Mouse (Mus musculus): Measurements from ENCODE around the gene Hivep3. TPM values are rescaled to one million over a fixed set of nuclear protein-coding genes. Genes with fewer than 3 reads are reported as not detected.
A peak's percentile ranks its signal among the peaks of the same experiment; 100 is the strongest.

Hivep3 gene
- polyA plus RNA-seq, 1 experiment from 2014 or later, result 2.0 TPM

- no peak overlapping the region for H3K4me2 ChIP-seq
- WGBS, result 72% methylated on average over 2 of the region's 2 CpGs
- H3K27ac ChIP-seq (ENCODE audit: low read depth, low read length), result no peak overlapping the region
- ATAC-seq (ENCODE audit: low FRiP score) (no peak), DNase-seq (ENCODE audit: low spot score, missing footprints) (peak; percentile 37)
- H3K9me3 ChIP-seq (ENCODE audit: control insufficient read depth, low read length), result no peaks in the 10 kb centered on the region
- H3K36me3 ChIP-seq (ENCODE audit: control insufficient read depth, insufficient read depth, low read length), result no peaks in the 10 kb centered on the region
- H3K4me1 ChIP-seq (ENCODE audit: control insufficient read depth, insufficient read depth, low read length), result no peaks in the 10 kb centered on the region
- H3K4me3 ChIP-seq (ENCODE audit: low read depth, low read length), result no peak overlapping the region
- H3K27me3 ChIP-seq (ENCODE audit: control insufficient read depth, insufficient read depth, low read length), result no peaks in the 10 kb centered on the region
- H3K9ac ChIP-seq (ENCODE audit: low read length), result no peak overlapping the region
Observed at GRCm38 (mm10) chr4:119807359-119807758, 73.8 kb downstream of the Hivep3 start.

DNA sequence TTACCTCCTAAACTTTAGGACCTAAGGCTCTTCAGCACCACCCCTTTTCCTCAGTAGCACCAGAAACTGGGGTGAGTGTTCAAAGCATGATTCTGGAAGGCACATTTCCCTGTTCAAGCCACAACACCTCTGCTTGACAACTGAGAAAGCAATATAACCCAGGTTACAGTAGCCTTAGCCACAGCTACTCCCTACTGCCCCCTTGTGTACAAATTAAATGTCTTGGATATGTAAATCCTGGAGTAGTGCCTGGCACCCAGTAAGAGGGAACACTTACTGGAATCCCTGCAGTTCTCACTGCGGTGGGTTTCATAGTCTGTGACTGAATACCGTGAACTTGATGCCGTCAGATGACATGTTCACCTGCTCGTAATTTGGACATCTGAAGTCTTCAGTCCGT, 75.7 kb downstream of the Hivep3 start:
- Histone ChIP-seq H3K4me2 (no peak overlapping the region), H3K9me3 (ENCODE audit: control insufficient read depth, low read length) (no peaks in the 10 kb centered on the region), H3K27me3 (ENCODE audit: control insufficient read depth, insufficient read depth, low read length) (peaks cover 5% of the 10 kb centered on the region; the same call in 1 of the 2 replicates), H3K4me3 (ENCODE audit: low read depth, low read length) (no peak overlapping the region), H3K36me3 (ENCODE audit: control insufficient read depth, insufficient read depth, low read length) (no peaks in the 10 kb centered on the region), H3K4me1 (ENCODE audit: control insufficient read depth, insufficient read depth, low read length) (no peaks in the 10 kb centered on the region), H3K27ac (ENCODE audit: low read depth, low read length) (no peak overlapping the region), H3K9ac (ENCODE audit: low read length) (no peak overlapping the region)
- ATAC-seq (ENCODE audit: low FRiP score) (peak; percentile 54; the same call in 1 of the 2 replicates), DNase-seq (ENCODE audit: low spot score, missing footprints) (peak; percentile 93)
- 34% methylated on average over 5 of the region's 5 CpGs for WGBS

DNA sequence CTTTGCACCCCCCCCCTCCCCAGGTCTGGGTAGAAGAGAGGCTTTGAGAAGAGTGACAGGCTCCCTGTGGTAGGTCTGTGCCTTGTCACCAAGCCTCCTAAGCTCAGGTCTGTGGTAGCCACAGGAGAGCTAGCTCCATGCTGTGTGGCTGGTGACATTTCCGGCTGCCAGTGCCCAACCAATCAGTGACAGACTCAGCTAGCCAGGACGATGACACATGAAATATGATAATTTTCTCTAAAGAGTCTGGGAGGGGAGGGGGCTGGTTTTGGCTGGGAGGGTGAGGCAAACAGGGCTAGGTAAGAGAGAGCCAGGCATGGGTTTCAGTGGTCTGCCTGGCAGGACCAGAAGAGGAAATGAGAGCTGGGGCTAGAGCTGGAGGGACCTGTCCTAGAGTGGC, 79.2 kb downstream of the Hivep3 start:
- H3K9ac ChIP-seq (ENCODE audit: low read length), result no peak overlapping the region
- H3K4me1 ChIP-seq (ENCODE audit: control insufficient read depth, insufficient read depth, low read length), result peaks cover 14% of the 10 kb centered on the region
- H3K27me3 ChIP-seq (ENCODE audit: control insufficient read depth, insufficient read depth, low read length), result peaks cover 8% of the 10 kb centered on the region; the same call in 1 of the 2 replicates
- 16% methylated on average over 2 of the region's 2 CpGs for WGBS
- H3K36me3 ChIP-seq (ENCODE audit: control insufficient read depth, insufficient read depth, low read length), result no peaks in the 10 kb centered on the region
- no peak overlapping the region for H3K4me3 ChIP-seq (ENCODE audit: low read depth, low read length)
- H3K9me3 ChIP-seq (ENCODE audit: control insufficient read depth, low read length), result no peaks in the 10 kb centered on the region
- ATAC-seq (ENCODE audit: low FRiP score) (peak; percentile 54), DNase-seq (ENCODE audit: low spot score, missing footprints) (no peak)
- no peak overlapping the region for H3K4me2 ChIP-seq
- no peak overlapping the region for H3K27ac ChIP-seq (ENCODE audit: low read depth, low read length)

DNA sequence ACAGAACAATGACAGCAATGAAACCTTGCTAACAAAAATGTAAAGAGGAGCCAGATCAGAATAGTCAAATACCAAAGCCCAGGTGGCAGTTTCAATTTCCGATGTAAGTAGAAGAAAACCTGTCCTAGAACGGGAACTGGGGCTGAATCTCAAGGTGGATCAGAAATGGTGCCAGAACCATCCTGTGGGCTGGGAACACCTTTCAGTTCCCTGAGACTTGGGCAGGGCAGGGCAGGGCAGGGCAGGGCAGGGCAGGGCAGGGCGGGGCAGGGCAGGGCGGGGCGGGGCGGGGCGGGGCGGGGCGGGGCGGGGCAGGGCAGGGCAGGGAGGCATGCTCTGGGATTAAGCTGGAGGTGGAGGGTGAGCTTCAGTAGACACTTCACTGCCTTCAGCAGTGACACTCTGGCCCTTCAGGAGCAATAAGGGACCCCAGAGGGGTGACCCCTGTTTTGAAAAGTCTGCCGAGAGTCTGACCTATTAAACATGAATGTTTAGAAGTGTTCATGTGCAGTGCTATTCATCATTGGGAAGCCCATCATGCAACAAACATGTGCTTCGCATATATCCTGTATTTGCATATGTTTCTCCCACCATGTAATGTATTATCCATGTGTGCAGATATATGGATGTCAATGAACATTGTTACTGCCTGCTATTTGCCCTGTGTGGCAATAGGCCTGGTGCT, 80.1 kb downstream of the Hivep3 start:
- Histone ChIP-seq H3K27me3 (ENCODE audit: control insufficient read depth, insufficient read depth, low read length) (peaks cover 8% of the 10 kb centered on the region; the same call in 1 of the 2 replicates), H3K4me3 (ENCODE audit: low read depth, low read length) (no peak overlapping the region), H3K9me3 (ENCODE audit: control insufficient read depth, low read length) (no peaks in the 10 kb centered on the region), H3K9ac (ENCODE audit: low read length) (no peak overlapping the region), H3K4me2 (peak overlapping the region; percentile 83), H3K27ac (ENCODE audit: low read depth, low read length) (no peak overlapping the region), H3K4me1 (ENCODE audit: control insufficient read depth, insufficient read depth, low read length) (peaks cover 14% of the 10 kb centered on the region), H3K36me3 (ENCODE audit: control insufficient read depth, insufficient read depth, low read length) (no peaks in the 10 kb centered on the region)
- DNase-seq (ENCODE audit: low spot score, missing footprints) (peak; percentile 90), ATAC-seq (ENCODE audit: low FRiP score) (peak; percentile 41; the same call in 1 of the 2 replicates)
- WGBS, result 26% methylated on average over 4 of the region's 12 CpGs

GRCm38 (mm10) chr4:119814185-119815132, 80.9 kb downstream of the Hivep3 start:
- Histone ChIP-seq H3K4me2 (peak overlapping the region; percentile 83), H3K9me3 (ENCODE audit: control insufficient read depth, low read length) (no peaks in the 10 kb centered on the region), H3K27ac (ENCODE audit: low read depth, low read length) (no peak overlapping the region), H3K27me3 (ENCODE audit: control insufficient read depth, insufficient read depth, low read length) (peaks cover 8% of the 10 kb centered on the region; the same call in 1 of the 2 replicates), H3K36me3 (ENCODE audit: control insufficient read depth, insufficient read depth, low read length) (no peaks in the 10 kb centered on the region), H3K4me3 (ENCODE audit: low read depth, low read length) (peak overlapping the region; percentile 43), H3K9ac (ENCODE audit: low read length) (peak overlapping the region; percentile 54; the same call in 1 of the 2 replicates), H3K4me1 (ENCODE audit: control insufficient read depth, insufficient read depth, low read length) (peaks cover 14% of the 10 kb centered on the region)
- DNase-seq (ENCODE audit: low spot score, missing footprints) (peak; percentile 91), ATAC-seq (ENCODE audit: low FRiP score) (peak; percentile 71)
- WGBS, result 3% methylated on average over 47 of the region's 47 CpGs

- H3K27ac ChIP-seq (ENCODE audit: low read depth, low read length), result no peak overlapping the region
- peaks cover 14% of the 10 kb centered on the region for H3K4me1 ChIP-seq (ENCODE audit: control insufficient read depth, insufficient read depth, low read length)
- peak overlapping the region; percentile 54; the same call in 1 of the 2 replicates for H3K9ac ChIP-seq (ENCODE audit: low read length)
- 17% methylated on average over 7 of the region's 7 CpGs for WGBS
- DNase-seq (ENCODE audit: low spot score, missing footprints) (peak; percentile 87), ATAC-seq (ENCODE audit: low FRiP score) (no peak)
- peak overlapping the region; percentile 83 for H3K4me2 ChIP-seq
- no peaks in the 10 kb centered on the region for H3K36me3 ChIP-seq (ENCODE audit: control insufficient read depth, insufficient read depth, low read length)
- H3K4me3 ChIP-seq (ENCODE audit: low read depth, low read length), result peak overlapping the region; percentile 43
- no peaks in the 10 kb centered on the region for H3K9me3 ChIP-seq (ENCODE audit: control insufficient read depth, low read length)
- H3K27me3 ChIP-seq (ENCODE audit: control insufficient read depth, insufficient read depth, low read length), result peaks cover 8% of the 10 kb centered on the region; the same call in 1 of the 2 replicates
Observed at GRCm38 (mm10) chr4:119815133-119815792, 81.7 kb downstream of the Hivep3 start.

- H3K36me3 ChIP-seq (ENCODE audit: control insufficient read depth, insufficient read depth, low read length), result no peaks in the 10 kb centered on the region
- no peak overlapping the region for H3K4me3 ChIP-seq (ENCODE audit: low read depth, low read length)
- no peaks in the 10 kb centered on the region for H3K9me3 ChIP-seq (ENCODE audit: control insufficient read depth, low read length)
- no peak overlapping the region for H3K27ac ChIP-seq (ENCODE audit: low read depth, low read length)
- peaks cover 14% of the 10 kb centered on the region for H3K4me1 ChIP-seq (ENCODE audit: control insufficient read depth, insufficient read depth, low read length)
- H3K4me2 ChIP-seq, result no peak overlapping the region
- ATAC-seq (ENCODE audit: low FRiP score), result no peak
- DNase-seq (ENCODE audit: low spot score, missing footprints), result no peak
- no peak overlapping the region for H3K9ac ChIP-seq (ENCODE audit: low read length)
- peaks cover 8% of the 10 kb centered on the region; the same call in 1 of the 2 replicates for H3K27me3 ChIP-seq (ENCODE audit: control insufficient read depth, insufficient read depth, low read length)
Observed at GRCm38 (mm10) chr4:119815793-119816161, 82.2 kb downstream of the Hivep3 start.

DNA sequence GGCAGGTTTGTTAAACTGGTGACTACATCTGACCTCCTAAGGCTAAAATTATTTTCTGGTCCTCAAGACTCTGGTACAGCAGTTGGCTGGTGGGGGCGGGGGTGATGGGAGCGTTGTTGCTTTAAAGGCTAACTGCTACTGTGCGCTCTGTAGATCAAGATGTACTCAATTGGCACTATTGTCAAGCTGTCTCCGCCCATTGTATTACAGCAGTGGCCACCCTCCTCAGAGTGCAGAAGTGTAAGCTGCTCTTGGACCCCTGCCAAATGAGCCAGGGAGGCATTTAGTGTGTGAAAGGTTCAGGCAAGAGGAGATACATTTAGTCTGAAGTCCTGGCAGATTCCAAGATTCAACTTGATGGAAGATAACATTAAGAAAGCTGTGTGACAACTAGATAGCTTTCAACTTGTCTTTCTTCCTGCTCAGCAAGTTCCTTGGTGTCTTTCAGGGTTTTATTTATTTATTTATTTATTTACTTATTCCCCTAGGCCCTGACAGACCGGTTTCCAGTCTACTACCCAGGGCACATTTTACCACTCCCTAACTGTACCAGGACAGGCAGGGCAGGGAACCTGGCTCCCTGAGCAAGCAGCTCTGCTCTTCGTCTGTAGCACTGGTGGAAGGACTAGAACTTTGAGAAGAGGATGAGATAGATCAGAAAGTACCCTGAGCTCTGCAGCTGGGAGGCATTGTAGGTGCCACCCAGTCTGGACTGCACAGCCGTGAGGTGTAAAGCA, 83.2 kb downstream of the Hivep3 start:
- no peaks in the 10 kb centered on the region for H3K36me3 ChIP-seq (ENCODE audit: control insufficient read depth, insufficient read depth, low read length)
- H3K4me2 ChIP-seq, result no peak overlapping the region
- ATAC-seq (ENCODE audit: low FRiP score), result peak; percentile 62; the same call in 1 of the 2 replicates
- H3K9ac ChIP-seq (ENCODE audit: low read length), result no peak overlapping the region
- H3K4me1 ChIP-seq (ENCODE audit: control insufficient read depth, insufficient read depth, low read length), result peaks cover 14% of the 10 kb centered on the region
- H3K27ac ChIP-seq (ENCODE audit: low read depth, low read length), result no peak overlapping the region
- 50% methylated on average over 7 of the region's 7 CpGs for WGBS
- no peak overlapping the region for H3K4me3 ChIP-seq (ENCODE audit: low read depth, low read length)
- peak; percentile 90 for DNase-seq (ENCODE audit: low spot score, missing footprints)
- no peaks in the 10 kb centered on the region for H3K9me3 ChIP-seq (ENCODE audit: control insufficient read depth, low read length)
- H3K27me3 ChIP-seq (ENCODE audit: control insufficient read depth, insufficient read depth, low read length), result peaks cover 8% of the 10 kb centered on the region; the same call in 1 of the 2 replicates
